Mouse (Mus musculus): ENCODE data around the gene Mrpl4.

GRCm38 (mm10) chr9:20991587-20991986, 11.0 kb upstream of the Mrpl4 start:
- TF ChIP-seq CHD2 (IDR thresholded peaks at IDR 0.05; ENCODE audit: low read depth, low read length), result no peak
- no peak for TF ChIP-seq ZNF384 (IDR thresholded peaks at IDR 0.05; ENCODE audit: low read depth, low read length)
- no peak for TF ChIP-seq MAFK (IDR thresholded peaks at IDR 0.05; ENCODE audit: insufficient read depth, low read depth, low read length)
- no peak for TF ChIP-seq HCFC1 (IDR thresholded peaks at IDR 0.05; ENCODE audit: borderline replicate concordance, insufficient read depth, low read length)
- no peak for TF ChIP-seq ZC3H11A (IDR thresholded peaks at IDR 0.05; ENCODE audit: borderline replicate concordance, low read depth, low read length)

Data from ES-E14 (cell line).